Mouse (Mus musculus) CH12F3 (cell line): ENCODE data around the gene Arid3a.

Source experiments
- in situ Hi-C: fragments of 300-500 bp; cut with MboI; formaldehyde crosslinking; loops from 2 replicates; pipeline ENCODE4 v1.14.3; 2020; ENCODE audit warnings: low sequenced_read_pairs

The Arid3a gene

DNA sequence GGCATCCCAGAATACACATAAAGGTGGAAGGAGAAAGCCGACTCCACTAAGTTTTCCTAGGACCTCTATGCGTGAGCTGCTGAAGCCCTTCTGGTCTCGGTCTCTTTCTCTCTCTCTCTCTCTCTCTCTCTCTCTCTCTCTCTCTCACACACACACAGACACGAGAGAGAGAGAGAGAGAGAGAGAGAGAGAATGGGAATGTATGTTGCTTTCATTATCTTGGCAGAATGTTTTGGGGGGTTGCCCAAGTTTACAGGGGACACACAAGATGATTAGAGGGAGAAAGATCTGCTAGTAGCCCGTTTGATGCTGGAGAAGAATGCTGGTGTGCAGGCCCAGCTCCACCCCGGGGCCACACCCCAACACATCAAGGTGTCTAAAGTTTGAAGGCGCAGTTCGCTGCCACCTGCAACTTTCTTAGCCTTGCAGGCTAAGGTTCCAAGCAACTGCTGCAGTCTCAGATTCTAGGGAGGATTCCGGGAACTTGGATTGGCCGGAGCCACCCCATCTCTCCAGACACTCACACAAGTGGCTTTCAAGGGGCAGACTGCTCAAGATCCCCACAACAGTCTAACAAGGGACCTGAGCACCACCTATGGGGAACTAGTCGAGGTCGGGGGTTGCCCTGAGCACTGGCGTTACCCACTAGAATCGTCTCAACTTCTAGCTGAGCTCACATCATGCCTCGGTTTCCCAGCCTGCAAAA, 905 bp upstream of the Arid3a start:
- in situ Hi-C loops: no loop called here

DNA sequence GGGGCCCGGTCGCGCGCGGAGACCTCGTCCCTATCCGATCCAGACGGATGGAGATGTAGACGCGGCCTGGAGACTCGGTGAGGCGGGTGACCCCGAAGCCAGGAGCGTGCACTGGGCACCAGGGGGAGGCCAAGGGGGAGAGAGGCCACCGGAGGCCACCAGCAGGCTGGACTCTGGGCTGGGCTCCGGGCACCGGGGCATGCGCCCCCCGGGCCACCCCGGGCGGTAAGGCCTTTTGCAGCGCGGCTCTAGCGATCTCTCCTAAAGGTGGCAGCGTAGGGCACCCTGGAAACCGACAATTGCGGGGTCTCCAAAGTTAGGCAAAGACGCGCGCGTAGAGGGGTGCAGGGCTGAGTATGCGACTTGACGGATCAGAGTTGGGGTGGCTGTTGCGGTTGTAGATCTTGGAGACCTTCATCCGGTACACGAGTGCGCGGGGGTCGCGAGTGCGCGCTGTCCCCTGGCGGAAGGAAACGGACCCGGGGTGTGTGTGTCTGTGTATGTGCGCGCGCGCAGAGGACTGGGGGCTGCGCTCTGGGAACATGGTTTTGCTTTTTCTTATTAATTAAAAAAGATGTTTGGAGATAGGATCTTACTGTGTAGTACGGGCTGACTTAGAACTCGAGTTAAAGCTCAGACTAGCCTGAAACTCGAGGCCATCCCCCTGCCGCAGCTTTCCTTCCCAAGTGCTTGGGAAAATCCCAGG, 634 bp downstream of the Arid3a start:
- in situ Hi-C loops: no loop called here

DNA sequence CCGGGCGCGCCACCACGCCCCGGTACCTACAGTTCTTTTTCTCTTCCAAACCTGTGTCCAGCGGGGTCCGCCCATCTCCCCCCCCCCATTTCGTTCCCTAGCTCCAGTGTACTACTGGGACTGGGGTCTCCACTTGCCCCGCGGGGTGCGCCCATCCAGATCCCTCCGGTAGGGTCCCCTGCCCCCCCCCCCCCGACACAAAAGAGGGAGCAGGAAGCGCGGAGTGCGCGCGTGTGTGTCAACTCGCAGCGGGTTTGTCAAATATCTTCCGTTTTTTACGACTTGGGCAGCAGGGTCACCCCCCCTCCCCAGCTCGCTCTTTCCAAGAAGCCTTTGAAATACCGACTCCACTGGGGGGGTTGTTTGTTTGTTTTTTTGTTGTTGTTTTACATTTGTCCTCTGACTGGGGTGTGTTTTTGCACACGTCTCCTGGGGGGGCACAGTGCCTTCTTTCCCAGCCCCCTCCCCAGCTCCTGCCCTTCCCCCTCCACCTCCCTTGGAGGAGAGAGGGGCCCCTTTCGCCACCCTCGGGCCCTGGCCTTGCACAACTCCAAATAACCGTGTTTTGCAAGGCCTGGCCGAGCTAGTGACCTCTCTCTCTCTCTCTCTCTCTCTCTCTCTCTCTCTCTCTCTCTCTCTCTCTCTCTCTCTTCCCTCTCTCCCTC, 1.3 kb downstream of the Arid3a start:
- in situ Hi-C loops: no loop called here

DNA sequence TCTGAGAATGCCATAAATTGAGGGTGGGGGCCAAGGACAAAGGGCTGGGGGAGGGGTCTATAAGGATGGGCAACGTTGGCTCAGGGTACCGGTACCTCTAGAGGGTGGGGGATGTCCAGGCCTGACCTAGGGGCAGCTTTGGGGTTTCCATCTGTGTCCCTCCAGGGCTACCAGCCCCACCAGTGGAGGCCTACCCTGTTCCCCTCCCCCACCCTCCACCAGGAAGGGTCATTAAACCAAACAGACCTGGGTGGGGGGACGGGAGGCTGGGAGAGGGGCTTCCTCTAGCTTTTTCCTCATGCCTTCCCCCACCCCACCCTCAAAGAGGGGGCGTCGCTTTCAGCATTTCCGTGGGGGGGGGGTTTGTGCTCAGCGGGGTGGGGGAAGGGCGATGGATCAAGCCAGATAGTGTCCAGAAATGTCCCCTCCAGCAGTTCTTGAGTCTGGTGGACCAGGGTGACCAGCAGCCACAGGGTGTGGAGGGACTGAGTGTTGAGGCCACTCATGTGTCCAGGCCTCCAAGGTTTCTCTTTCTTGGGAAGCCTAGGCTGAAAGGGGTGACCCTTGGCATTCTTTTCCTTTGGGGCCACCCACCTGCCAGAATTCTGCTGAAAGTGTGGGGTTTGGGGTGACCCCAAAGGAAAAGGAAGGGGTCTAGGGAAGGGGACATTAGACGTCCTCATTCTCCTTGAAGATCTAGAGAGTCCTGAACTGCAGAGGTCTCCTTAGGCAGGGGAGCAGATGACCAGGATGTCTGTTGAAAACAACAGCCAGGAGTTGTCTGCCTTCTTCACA, 2.3 kb downstream of the Arid3a start:
- in situ Hi-C loops: no loop called here

DNA sequence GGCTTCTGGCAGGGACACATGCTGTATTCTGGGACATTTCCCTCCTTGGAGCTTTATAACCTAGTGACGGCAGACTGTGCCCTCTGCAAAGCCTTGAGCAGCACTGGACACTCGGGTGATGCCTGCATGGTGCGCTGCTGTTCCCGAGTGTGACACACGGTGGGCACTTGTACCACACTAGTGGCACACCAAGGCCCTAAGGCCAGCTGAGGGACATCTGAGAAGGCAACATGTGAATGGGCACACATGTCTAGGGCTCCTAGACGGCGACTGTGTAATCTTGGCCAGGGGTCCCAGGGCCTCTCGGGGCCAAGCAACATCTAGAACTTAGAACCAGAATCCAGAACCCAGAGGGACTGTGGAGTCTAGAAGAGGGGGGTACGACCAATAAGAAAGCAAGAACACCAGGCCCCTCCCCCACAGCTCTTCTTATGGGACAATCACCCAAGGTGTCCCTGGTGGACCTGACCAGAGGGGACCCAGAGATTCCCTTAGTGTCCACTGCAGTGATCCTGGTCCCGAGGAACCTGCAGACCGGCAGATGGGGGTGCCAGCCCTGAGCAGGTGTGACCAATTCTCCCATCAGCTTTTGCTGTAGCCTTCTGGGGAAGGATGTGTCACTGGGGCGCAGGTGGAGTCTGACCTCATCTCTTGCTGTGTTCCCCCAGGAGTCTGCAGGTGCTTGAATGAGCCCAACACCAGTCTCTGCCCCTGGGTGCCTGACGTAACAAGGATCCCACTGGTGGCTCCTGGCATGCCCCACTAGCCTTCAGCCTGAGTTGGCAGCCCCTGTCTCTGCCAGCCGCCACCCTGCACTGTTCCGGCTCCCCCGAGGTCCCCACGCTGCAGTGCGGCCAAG, 3.4 kb downstream of the Arid3a start:
- in situ Hi-C loops: no loop called here

DNA sequence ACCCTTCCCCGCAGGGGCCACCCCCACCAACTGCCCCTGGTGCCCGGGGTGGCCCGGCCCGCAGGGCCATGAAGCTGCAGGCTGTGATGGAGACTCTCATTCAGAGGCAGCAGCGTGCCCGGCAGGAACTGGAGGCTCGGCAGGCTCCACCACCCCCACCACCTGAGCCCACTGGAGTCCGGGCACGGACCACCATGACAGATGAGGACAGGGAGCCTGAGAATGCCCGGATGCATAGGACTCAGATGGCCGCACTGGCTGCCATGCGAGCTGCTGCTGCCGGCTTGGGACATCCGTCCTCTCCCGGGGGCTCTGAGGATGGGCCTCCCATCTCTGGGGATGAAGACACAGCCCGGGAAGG, 4.0 kb downstream of the Arid3a start:
- in situ Hi-C loops: no loop called here

DNA sequence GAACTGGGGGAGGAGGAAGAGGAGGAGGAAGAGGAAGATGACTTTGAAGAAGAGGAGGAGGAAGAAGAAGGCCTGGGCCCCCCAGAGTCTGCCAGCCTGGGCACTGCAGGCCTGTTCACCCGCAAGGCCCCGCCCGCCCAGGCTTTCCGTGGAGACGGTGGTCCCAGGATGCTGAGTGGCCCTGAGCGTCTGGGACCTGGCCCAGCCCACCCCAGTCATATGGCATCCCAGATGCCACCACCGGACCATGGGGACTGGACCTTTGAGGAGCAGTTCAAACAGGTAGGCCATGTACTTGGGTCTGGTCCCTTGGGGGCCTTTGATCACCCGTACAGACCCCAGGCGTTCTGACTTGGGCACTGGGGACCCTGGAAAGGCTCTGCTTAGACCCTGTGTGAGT, 5.0 kb downstream of the Arid3a start:
- in situ Hi-C loops: no loop called here

DNA sequence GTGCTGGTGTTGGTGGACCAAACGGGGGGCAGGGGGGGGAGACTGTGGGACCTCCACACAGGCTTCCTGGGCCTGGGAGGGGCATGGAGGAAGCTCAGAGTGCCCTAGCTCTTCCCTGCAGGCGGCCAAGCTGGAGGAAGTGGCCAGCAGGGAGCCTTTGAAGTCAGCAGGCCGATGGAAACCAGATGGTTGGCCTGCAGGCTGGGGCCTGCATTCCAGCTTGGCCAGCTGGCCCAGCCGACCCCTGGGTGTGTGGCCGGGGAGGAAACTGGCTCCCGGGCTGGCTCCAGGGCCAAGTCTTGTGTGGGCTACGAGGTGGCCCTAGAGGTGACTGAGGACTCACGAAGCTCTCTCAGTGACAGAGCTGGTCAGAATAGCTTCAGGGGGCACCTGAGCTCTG, 5.9 kb downstream of the Arid3a start:
- in situ Hi-C loops: no loop called here

DNA sequence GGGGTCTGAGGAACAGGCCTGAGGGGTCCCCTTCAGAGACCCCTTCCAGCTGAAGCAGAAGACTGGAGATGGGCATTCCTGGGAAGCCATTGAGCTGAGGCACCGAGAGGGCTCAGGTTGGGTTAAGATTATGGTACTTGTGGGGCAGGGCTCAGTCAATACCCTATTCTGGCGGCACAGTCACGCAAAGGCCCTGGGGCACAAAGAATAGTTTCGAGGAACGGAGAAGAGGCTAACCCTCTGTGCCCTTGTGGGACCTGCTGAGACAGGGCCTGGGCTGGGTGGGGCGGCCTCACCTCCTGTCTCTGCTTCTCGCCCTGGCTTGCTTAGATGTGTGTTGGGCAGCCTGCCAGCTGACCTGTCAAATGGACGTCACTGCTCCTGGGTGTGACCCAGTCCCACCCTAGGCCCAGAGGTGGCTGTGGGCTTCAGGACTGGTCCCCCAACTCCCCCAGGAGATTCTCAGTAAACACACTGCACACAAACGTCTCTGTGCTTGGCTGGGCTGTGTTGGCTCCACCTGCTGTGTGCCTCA, 6.4 kb downstream of the Arid3a start:
- in situ Hi-C loops: no loop called here

DNA sequence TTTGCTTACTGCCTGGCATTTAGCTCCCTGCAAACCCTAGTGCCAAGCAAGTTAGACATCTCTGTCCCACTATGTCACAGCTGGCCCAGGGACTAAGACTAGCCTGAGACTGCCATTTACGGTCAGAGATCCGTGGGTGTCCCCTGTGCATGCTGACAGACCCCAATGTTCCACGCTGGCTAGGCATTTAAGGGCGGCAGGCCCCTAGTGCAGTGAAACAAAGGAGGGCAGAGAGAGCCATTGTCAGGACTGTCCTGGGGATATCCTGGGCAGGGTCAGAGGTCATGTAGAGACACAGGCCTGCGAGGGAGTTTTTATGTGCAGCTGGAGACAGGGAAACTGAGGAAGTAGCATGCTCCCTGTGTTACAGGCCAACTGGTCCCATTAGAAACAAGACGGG, 7.0 kb downstream of the Arid3a start:
- in situ Hi-C loops: no loop called here

DNA sequence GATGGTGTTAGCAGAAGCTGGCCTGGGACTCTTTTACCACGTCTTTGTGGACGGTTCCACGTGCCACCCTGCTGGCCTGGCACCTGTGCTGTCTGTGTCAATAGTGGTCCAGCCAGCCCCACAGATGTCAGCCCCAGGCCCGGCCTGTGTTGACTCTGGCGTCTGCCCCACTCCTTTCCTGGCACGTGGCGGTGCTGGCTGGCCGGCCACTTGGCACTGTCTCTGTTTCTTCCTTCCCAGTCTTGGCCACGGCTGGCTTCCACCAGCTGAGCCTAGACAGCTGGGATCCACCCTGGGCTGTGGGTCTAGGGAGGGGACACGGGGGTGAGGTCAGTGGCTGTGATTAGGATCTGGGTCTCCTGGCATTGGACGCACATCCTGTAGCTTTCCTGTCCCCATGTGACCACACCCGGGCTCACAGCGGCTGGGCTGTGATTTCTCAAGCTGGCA, 7.5 kb downstream of the Arid3a start:
- in situ Hi-C loops: no loop called here

DNA sequence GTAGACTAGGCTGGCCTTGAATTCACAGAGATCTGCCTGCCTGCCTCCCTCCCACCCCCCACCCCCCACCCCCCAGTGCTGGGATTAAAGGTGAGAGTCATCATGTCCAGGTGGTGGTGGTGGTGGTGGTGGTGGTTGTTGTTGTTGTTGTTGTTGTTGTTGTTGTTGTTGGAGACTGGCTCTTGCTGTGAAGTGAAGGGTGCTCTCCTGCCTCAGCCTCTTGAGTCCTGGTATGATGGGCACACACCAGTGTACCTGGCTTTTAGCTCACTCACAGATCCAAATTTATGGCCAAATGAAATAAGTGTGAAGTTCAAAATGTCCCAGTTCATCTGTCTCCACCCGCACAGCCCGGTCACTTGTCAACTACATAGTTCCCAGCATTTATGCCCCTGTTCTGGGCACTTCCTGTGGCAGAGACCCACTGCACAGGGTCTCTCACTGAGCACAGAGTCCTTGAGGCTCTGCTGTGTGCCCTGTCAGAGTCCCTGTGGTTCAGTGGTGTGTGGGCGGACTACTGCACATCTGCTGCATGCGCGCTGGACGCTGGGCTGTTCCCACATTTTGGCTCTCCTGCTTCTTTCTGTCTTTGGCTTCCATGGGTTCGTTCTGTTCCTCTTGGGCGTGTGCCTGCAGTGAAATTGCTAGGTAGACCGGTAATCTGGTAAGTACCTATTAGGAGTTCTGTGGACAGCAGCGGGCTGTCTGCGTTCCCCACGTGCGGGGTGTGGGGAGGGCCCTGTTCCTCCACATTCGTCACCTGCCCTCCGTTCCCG, 8.1 kb downstream of the Arid3a start:
- in situ Hi-C loops: no loop called here

DNA sequence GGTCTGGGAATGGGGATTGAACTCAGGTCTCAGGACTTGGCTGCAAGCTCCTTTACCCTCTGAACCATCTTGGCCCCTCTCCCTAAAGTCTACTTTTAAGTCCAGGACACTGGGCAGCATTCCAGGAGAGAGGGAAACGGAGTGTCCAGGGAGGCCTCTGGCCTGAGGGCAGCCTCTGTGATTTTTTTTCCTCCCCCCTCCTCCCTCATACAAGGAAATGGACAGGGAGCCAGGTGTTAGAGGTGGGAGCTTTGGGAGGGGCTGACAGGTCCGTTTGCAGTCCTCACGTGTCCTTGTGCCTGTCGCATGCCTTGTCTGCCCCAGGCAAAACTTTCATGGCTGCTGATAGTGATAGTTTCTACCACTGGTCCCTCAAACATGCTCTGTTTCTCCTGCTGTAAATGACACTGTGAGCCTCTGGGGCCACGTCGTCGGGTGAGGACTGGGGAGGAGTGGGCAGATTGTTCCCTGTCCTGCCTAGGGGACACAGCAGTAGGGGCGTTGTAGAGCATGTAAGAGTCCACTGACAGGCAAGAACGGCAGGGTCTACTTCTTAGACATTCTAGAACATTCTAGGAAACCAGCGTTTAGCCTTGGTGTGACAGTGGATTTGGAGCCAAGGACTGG, 9.6 kb downstream of the Arid3a start:
- in situ Hi-C loops: no loop called here

DNA sequence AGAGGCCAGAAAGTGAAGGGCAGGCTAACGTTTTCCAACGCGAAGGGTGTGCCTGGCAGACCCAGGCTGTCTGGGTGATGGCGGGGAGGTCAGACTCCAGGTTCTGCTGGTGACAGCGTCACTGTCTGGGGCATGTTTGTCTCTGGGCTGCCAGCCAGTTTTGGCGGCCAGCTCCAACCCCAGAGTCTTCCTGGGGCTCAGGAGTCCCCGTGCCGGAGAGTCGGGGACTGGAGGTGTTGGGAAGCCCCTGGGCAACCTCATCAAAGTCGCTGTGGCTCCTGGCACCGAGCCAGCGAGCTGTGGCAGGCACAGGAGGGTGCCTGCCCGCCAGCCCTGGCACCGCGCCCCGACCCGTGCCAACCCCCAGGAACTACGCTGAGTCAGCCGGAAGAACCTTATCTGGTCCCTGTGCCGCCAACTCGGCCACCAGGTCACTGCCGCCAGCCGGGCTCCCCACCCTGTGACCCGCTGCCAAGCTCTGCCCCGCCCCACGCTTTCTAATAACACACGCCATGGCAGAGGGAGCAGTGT, 10.1 kb downstream of the Arid3a start:
- in situ Hi-C loops: no loop called here

DNA sequence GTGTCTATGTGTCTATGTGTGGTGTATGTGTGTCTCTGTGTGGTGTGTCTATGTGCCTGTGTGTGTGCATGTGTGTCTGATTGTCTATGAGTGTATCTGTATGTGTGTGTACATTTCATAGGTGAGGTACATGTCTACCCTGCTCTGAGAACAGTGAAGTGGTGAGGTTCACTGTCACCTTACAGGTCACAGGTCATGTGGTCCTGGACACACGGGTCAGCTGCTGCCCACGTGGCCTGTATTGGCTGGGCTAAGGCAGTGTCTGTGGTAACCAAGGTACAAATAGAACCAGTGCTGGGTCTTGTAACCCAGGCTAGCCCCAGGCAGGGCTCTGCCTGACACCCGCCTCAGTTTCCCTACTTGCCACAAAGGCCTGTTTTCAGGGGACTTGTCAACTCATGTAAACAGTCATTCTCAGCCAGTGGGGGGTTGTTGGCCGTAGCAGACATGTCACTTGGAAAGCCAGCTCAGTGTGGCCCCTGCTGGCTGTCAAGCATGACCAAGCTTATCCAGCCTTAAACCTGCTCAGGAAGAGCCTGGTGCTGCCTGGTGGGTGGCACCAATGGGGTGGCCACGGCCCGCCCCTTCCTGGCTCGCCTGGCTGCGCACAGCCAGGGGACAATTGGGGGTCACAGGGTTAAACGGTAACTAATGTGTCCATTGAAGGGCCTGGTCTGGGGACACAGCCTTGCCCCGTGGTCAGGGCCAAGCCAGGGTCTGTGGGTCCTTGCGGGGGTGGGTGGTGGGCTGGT, 11.1 kb downstream of the Arid3a start:
- in situ Hi-C loops: no loop called here

DNA sequence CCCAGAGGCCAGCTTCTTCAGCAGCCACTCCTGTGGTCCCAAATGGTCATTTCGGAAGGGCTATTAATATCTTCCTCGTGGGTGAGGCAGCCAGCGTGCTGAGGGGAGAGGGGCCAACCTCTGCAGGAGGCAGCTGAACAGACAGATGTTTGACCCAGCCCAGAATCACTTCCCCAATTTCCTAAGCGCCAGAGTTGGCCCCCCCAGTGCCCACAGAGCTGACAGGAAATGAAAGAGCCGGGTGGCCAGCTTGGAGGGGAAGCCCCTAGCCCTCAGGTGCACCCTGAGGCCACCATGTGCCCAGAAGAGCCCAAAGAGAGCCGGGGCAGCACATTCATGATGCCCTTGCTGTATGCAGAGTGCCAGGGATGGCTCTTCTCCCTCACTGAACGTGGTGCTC, 13.9 kb downstream of the Arid3a start:
- in situ Hi-C loops: no loop called here

DNA sequence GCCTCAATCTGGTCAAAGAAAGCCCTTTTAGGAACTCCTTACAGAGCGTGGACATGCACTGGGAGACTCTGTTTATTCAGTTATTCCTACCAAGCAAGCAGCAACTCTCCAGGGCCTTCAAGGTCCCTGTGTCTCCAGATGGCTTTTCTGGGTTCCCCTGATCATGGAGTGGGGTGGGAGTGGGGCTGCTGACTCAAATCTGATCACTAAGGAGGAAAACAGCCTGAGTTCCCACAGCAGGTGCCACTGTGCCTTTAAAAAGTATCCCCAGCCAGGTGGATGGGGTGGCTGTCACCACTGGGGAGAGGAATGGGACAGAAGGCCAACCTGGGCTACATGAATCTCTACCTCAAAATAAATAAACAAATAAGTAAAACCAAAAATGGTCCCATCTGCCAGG, 16.1 kb downstream of the Arid3a start:
- in situ Hi-C loops: no loop called here

DNA sequence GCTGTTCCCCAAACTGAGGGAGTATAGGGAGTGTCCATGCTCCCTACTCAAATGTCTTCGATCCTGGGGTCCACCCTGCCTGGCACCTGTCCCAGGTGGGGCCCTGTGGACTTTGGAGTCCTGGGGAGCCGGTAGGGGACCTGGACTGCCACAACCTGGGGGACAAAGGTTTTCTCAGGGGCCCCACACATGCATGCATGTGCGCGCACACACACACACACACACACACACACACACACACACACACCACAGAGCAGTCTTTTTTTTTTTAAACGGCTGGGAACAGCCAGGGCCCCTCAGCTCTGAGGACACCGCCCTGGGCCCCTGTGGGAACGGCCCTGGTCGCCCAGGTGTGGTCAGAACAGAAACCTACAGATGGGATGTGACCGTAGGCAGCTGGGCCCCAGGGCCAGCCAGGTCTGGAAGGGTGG, 16.6 kb downstream of the Arid3a start:
- in situ Hi-C loops: no loop called here
